Mouse (Mus musculus) megakaryocyte, embryonic 14.5 days (primary cell): Measurements from ENCODE around the gene Apopt1. TPM values are rescaled to one million over a fixed set of nuclear protein-coding genes. Genes with fewer than 3 reads are reported as not detected.

ENCODE experiments used
- H3K27me3 ChIP-seq: replicated peaks from 2 replicates; pipeline ENCODE3; 2012; ENCODE audit warnings: inconsistent platforms
- H3K36me3 ChIP-seq: replicated peaks from 2 replicates; pipeline ENCODE3; 2012; ENCODE audit warnings: low read length, inconsistent platforms, mixed read lengths
- H3K4me1 ChIP-seq: 2 replicates; pipeline ENCODE4 v1.6.1; 2012; ENCODE audit warnings: inconsistent platforms
- H3K4me3 ChIP-seq: replicated peaks from 2 replicates; pipeline ENCODE3; 2012; ENCODE audit warnings: moderate library complexity, mild to moderate bottlenecking, inconsistent platforms
- H3K9me3 ChIP-seq: 2 replicates; pipeline ENCODE4 v1.6.1; 2012; ENCODE audit warnings: inconsistent platforms
- FLI1 ChIP-seq: IDR thresholded peaks from 2 replicates; pipeline ENCODE4 v1.6.1; 2012; ENCODE audit warnings: low read length, inconsistent platforms, mixed read lengths
- GATA1 ChIP-seq: IDR thresholded peaks from 3 replicates; pipeline ENCODE4 v1.6.1; 2012; ENCODE audit warnings: mixed read lengths, low read length, inconsistent platforms, borderline replicate concordance
- polyA plus RNA-seq: library from polyadenylated mRNA; stranded (reverse); fragments of >175 nt; gene quantifications from 2 replicates; pipeline ENCODE4 v1.2.3, GENCODE M21; 2012; ENCODE audit warnings: low replicate concordance; ENCODE audit not compliant: insufficient read depth

The Apopt1 gene
- polyA plus RNA-seq, 1 experiment: 126 TPM

GRCm38 (mm10) chr12:111800459-111801183 is 87.6 kb downstream of the Apopt1 start:
- TF ChIP-seq GATA1: no peak
- TF ChIP-seq FLI1: no peak

GRCm38 (mm10) chr12:111803538-111803937 is 90.5 kb downstream of the Apopt1 start:
- Histone ChIP-seq H3K27me3 (no peaks in the 10 kb centered on the region), H3K4me1 (peaks cover 11% of the 10 kb centered on the region), H3K36me3 (peaks cover 96% of the 10 kb centered on the region), H3K9me3 (no peaks in the 10 kb centered on the region), H3K4me3 (no peak overlapping the region)
- TF ChIP-seq FLI1: no peak
- TF ChIP-seq GATA1: no peak

More at GRCm38 (mm10) chr12:111800459-111801183, 87.6 kb downstream of the Apopt1 start:
- Histone ChIP-seq H3K9me3 (no peaks in the 10 kb centered on the region), H3K27me3 (no peaks in the 10 kb centered on the region), H3K4me1 (no peaks in the 10 kb centered on the region; the same call in 1 of the 2 replicates), H3K36me3 (peaks cover 97% of the 10 kb centered on the region), H3K4me3 (no peak overlapping the region)

Other genes with a start within 250 kb of the Apopt1 start
- gene Gm266, start 227.4 kb upstream of the Apopt1 start, polyA plus RNA-seq: 0.22 TPM in 1 of 2 replicates, not detected in the other
- 17.8 and 28.5 TPM in 2 replicates for gene Eif5, start 175.2 kb upstream of the Apopt1 start, polyA plus RNA-seq
- gene Mark3, start 138.7 kb upstream of the Apopt1 start, polyA plus RNA-seq: 4.4 and 8.2 TPM in 2 replicates
- 64.6 and 102 TPM in 2 replicates for gene Ckb, start 40.9 kb upstream of the Apopt1 start, polyA plus RNA-seq
- gene Trmt61a, start 35.2 kb upstream of the Apopt1 start, polyA plus RNA-seq: 9.9 and 10.0 TPM in 2 replicates
- gene Bag5, start within 50 bp of the Apopt1 start, polyA plus RNA-seq: 2.5 and 4.8 TPM in 2 replicates
- gene Klc1, start 45.6 kb downstream of the Apopt1 start, polyA plus RNA-seq: 21.5 and 66.3 TPM in 2 replicates
- gene Xrcc3, start 100.6 kb downstream of the Apopt1 start, polyA plus RNA-seq: 2.2 and 3.2 TPM in 2 replicates
- 15.3 and 16.7 TPM in 2 replicates for gene Zfyve21, start 100.9 kb downstream of the Apopt1 start, polyA plus RNA-seq
- gene Ppp1r13b, start 194.8 kb downstream of the Apopt1 start, polyA plus RNA-seq: 15.6 and 22.6 TPM in 2 replicates